Comparison of ENCODE assay signal across 28 mouse cellular contexts in genomic region chr10:85038852-85039251, GRCm38 (mm10).
DNase-seq lines count a peak whose midpoint lies in the region; ATAC-seq and TF ChIP-seq lines count a peak whose summit lies in the region.
"Had no signal": no experiment of that assay in that cellular context is flagged by ENCODE, and none has a peak within 500 bp of the region (broad histone marks: within the 10 kb centered on the region; RNA-seq: fewer than 3 reads in every experiment).

No protein-coding gene starts in this region.

- H3K4me1 ChIP-seq in intestine, postnatal 0 days (replicated peaks; ENCODE audit: control insufficient read depth, insufficient read depth, low read length) = no peaks in the 10 kb centered on the region
- no peaks in the 10 kb centered on the region for H3K4me1 ChIP-seq in intestine, embryonic 16.5 days (ENCODE audit: control insufficient read depth, insufficient read depth, low read length)
- no peaks in the 10 kb centered on the region for H3K4me1 ChIP-seq in lung, postnatal 0 days (ENCODE audit: insufficient read depth, low read depth, low read length)
- H3K4me1 ChIP-seq in E14TG2a.4 (replicated peaks; ENCODE audit: low read depth, low read length) = peaks cover 55% of the 10 kb centered on the region
- H3K4me1 ChIP-seq: embryonic facial prominence, embryonic 13.5 days; forebrain, embryonic 13.5 days; intestine, embryonic 15.5 days had no signal

- H3K27me3 ChIP-seq in intestine, postnatal 0 days (replicated peaks; ENCODE audit: control insufficient read depth, insufficient read depth, low read length) = no peaks in the 10 kb centered on the region
- no peaks in the 10 kb centered on the region for H3K27me3 ChIP-seq in intestine, embryonic 16.5 days (replicated peaks; ENCODE audit: control insufficient read depth, insufficient read depth, low read length)
- H3K27me3 ChIP-seq in lung, postnatal 0 days (replicated peaks; ENCODE audit: insufficient read depth, low read length) = no peaks in the 10 kb centered on the region
- no peaks in the 10 kb centered on the region for H3K27me3 ChIP-seq in E14TG2a.4 (ENCODE audit: insufficient read depth, low read length)
- H3K27me3 ChIP-seq: embryonic facial prominence, embryonic 13.5 days; intestine, embryonic 15.5 days had no signal

- H3K4me3 ChIP-seq in intestine, postnatal 0 days (ENCODE audit: low read depth, low read length) = no peak overlapping the region
- H3K4me3 ChIP-seq in intestine, embryonic 16.5 days (ENCODE audit: low read length) = no peak overlapping the region
- H3K4me3 ChIP-seq in lung, postnatal 0 days (ENCODE audit: low read depth, low read length) = no peak overlapping the region
- H3K4me3 ChIP-seq in E14TG2a.4 (replicated peaks; ENCODE audit: low read length) = no peak overlapping the region
- H3K4me3 ChIP-seq: embryonic facial prominence, embryonic 13.5 days; erythroblast, embryonic 14.5 days; forebrain, embryonic 13.5 days; hindbrain, embryonic 12.5 days; intestine, embryonic 15.5 days; midbrain, embryonic 13.5 days; neural tube, embryonic 15.5 days had no signal

- no peak overlapping the region for H3K27ac ChIP-seq in intestine, postnatal 0 days (ENCODE audit: low read depth, low read length)
- no peak overlapping the region for H3K27ac ChIP-seq in intestine, embryonic 16.5 days (ENCODE audit: low read length)
- no peak overlapping the region for H3K27ac ChIP-seq in lung, postnatal 0 days (ENCODE audit: low read length)
- H3K27ac ChIP-seq: embryonic facial prominence, embryonic 13.5 days; forebrain, embryonic 13.5 days; hindbrain, embryonic 12.5 days; hindbrain, postnatal 0 days; intestine, embryonic 15.5 days; midbrain, embryonic 13.5 days; neural tube, embryonic 15.5 days had no signal

- DNase-seq in lung, postnatal 0 days (ENCODE audit: low spot score) = no peak
- no peak for DNase-seq in lung, postnatal 10 days
- peak; percentile 79 for DNase-seq in ZHBTc4 (ENCODE audit: low read depth, low spot score)
- no peak for DNase-seq in frontal cortex, postnatal 14 days (ENCODE audit: low spot score in 2 of 2)
- DNase-seq in spleen, adult 18-20 months = no peak
- DNase-seq: adrenal gland, postnatal 25 days; cerebellum, adult 18-20 months; cerebellum, postnatal 10 days; gastrocnemius, postnatal 25 days; heart, adult 18-20 months; heart, postnatal 36 days; kidney, adult 9 months; kidney, postnatal 14 days; liver; right cerebral cortex, adult 18-20 months; thymus, postnatal 14 days had no signal

- no peaks in the 10 kb centered on the region for H3K9me3 ChIP-seq in intestine, postnatal 0 days (ENCODE audit: control insufficient read depth)
- no peaks in the 10 kb centered on the region for H3K9me3 ChIP-seq in intestine, embryonic 16.5 days (ENCODE audit: control insufficient read depth, low read length)
- H3K9me3 ChIP-seq in lung, postnatal 0 days (ENCODE audit: low read length) = no peaks in the 10 kb centered on the region
- no peaks in the 10 kb centered on the region for H3K9me3 ChIP-seq in E14TG2a.4 (ENCODE audit: low read length)
- H3K9me3 ChIP-seq: embryonic facial prominence, embryonic 13.5 days; forebrain, embryonic 13.5 days; intestine, embryonic 15.5 days; midbrain, embryonic 13.5 days; neural tube, embryonic 15.5 days had no signal

- ATAC-seq in intestine, postnatal 0 days = no peak
- no peak for ATAC-seq in intestine, embryonic 16.5 days
- no peak for ATAC-seq in lung, postnatal 0 days
- ATAC-seq: forebrain, embryonic 13.5 days; hindbrain, postnatal 0 days; intestine, embryonic 15.5 days; midbrain, embryonic 13.5 days had no signal

- TF ChIP-seq CTCF in intestine, postnatal 0 days (IDR thresholded peaks at IDR 0.05; ENCODE audit: low read depth) = peak; percentile 16; the same call in 1 of the 2 replicates
- TF ChIP-seq CTCF in lung, postnatal 0 days (IDR thresholded peaks at IDR 0.05) = peak; percentile 18
- TF ChIP-seq CTCF in E14TG2a.4 (conservative IDR thresholded peaks at IDR 0.05; ENCODE audit: low read length) = peak; percentile 54

- no peak overlapping the region for H3K4me2 ChIP-seq in intestine, postnatal 0 days (replicated peaks; ENCODE audit: low read depth)
- no peak overlapping the region for H3K4me2 ChIP-seq in intestine, embryonic 16.5 days (ENCODE audit: low read depth, low read length)
- no peak overlapping the region for H3K4me2 ChIP-seq in lung, postnatal 0 days (replicated peaks; ENCODE audit: low read depth, low read length)
- H3K4me2 ChIP-seq: embryonic facial prominence, embryonic 13.5 days; forebrain, embryonic 13.5 days; heart, embryonic 11.5 days; hindbrain, embryonic 12.5 days; intestine, embryonic 15.5 days; midbrain, embryonic 13.5 days; neural tube, embryonic 15.5 days had no signal

- no peaks in the 10 kb centered on the region for H3K36me3 ChIP-seq in intestine, postnatal 0 days (ENCODE audit: control insufficient read depth, insufficient read depth)
- H3K36me3 ChIP-seq in intestine, embryonic 16.5 days (ENCODE audit: control insufficient read depth, insufficient read depth, low read length) = no peaks in the 10 kb centered on the region
- no peaks in the 10 kb centered on the region for H3K36me3 ChIP-seq in lung, postnatal 0 days (ENCODE audit: insufficient read depth, low read length)
- H3K36me3 ChIP-seq in E14TG2a.4 (ENCODE audit: insufficient read depth, low read length) = no peaks in the 10 kb centered on the region
- H3K36me3 ChIP-seq: embryonic facial prominence, embryonic 13.5 days; hindbrain, embryonic 12.5 days; intestine, embryonic 15.5 days; midbrain, embryonic 13.5 days; neural tube, embryonic 15.5 days had no signal

- H3K9ac ChIP-seq in intestine, postnatal 0 days (ENCODE audit: low read depth, low read length) = no peak overlapping the region
- H3K9ac ChIP-seq in intestine, embryonic 16.5 days (ENCODE audit: low read depth, low read length) = no peak overlapping the region
- H3K9ac ChIP-seq in lung, postnatal 0 days (replicated peaks; ENCODE audit: low read depth) = no peak overlapping the region
- H3K9ac ChIP-seq: embryonic facial prominence, embryonic 13.5 days; forebrain, embryonic 13.5 days; hindbrain, embryonic 12.5 days; intestine, embryonic 15.5 days; midbrain, embryonic 13.5 days; neural tube, embryonic 15.5 days had no signal

- TF ChIP-seq EP300 in lung, postnatal 0 days (IDR thresholded peaks at IDR 0.05) = no peak

- WGBS in intestine, postnatal 0 days = 92% methylated on average over 5 of the region's 5 CpGs
- WGBS in intestine, embryonic 16.5 days = 93% methylated on average over 5 of the region's 5 CpGs
- 89% methylated on average over 5 of the region's 5 CpGs for WGBS in lung, postnatal 0 days
